Mouse (Mus musculus): ENCODE measurements at regions not wholly inside any gene's neighbourhood (a gene's known extent, or its start where the extent isn't known, plus 50 kb on each side); places are given as distances from the start of the nearest gene placed in this dataset.

DNA sequence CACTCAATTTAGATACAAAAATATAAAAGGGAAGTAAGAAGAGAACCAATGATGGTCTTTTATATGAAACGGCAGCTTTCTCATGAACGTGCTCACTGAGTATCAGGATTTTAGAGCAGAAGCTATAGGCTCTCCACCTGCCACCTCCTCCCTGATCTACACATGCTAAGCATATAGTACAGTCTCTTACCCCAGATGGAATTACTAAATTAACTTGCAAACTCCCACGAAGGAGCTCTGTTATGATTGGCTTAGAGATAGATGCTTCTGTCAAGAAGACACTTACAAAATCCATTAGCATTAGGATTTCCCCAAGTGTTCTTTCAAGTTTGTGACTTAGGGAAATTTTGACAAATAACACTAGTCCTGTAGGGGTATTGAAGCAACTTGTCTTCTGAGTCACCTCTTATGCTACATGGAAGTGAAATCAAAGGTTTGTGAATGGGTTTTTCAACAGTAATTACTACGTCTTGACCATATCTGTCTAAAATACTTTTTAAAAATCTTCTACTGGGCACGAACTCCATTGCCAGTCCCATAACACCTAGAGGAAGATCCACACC is 60.6 kb downstream of the Crygs start:
- no peak for DNase-seq

DNA sequence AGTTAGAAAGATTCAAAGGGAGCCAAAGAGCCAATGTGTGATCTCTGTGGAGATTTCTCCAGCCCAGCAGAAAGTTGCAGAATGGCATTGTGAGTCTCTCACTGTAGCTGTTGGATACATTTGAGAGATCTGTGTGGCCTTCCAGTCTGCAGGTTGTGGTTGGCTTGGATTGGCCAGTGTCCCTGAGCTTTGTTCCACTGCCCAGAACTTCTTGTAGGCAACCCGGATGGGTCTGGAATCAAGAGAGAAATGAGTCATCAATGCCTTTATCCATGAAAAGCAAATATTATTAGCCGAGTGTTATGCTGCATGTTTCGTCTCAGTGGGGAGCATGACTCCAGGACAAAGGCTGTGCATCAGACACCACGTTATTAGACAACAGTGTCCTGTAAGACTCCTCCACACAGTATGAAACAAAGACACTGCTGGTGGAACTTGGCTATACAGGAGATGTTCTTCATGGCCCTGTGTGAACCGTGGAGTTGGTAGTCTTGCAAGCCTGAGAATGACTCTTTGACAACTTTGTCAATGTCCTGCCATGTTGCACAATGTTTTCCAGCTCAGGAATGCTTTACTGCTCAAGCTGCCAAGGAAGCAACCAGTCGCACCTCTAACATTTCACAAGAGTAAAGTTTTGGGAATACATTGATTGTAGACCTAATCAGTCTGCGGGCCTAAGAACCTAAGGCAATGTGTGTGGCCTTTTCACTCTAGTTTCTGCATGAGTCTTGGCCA is 67.1 kb downstream of the Crygs start:
- peak; percentile 57 for DNase-seq

DNA sequence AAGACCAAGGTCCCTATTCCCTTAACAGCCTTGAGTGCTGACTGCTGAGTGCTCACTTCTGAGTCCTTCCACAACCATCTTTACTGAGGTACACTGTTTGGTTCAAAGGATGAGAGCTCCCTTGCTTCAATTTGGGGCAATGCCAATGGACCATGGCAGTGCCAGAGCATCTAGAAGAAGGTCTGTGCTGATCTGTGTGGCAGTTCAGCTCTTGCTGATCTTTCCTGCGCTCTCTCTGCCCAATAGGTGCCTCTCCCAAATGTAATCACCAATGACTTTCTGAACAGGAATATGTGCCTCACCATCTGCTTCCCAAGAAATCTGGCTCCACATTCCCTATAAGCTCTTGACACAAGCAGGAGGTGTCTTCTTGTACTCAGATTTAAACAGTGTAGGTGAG is 67.9 kb downstream of the Crygs start:
- DNase-seq, result peak; percentile 59

DNA sequence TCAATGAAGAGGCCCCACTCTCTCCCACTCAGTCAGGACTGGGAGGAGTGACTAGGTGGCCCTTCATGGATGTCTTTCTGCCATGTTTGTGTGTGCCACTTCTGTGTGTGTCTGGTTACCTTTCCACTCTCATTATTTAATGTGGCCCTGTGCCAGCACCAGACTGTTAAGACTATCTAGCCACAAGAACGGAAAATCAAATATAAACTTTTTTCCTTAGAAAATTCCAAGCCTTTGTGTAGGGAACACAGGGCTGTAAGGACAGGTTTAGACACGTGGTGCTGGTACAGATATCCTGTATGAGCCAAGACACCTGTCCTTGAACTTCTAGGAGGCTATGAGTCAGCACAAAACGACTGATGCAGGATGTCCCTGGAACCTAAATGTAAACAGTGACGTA is 69.9 kb downstream of the Crygs start:
- no peak for DNase-seq

DNA sequence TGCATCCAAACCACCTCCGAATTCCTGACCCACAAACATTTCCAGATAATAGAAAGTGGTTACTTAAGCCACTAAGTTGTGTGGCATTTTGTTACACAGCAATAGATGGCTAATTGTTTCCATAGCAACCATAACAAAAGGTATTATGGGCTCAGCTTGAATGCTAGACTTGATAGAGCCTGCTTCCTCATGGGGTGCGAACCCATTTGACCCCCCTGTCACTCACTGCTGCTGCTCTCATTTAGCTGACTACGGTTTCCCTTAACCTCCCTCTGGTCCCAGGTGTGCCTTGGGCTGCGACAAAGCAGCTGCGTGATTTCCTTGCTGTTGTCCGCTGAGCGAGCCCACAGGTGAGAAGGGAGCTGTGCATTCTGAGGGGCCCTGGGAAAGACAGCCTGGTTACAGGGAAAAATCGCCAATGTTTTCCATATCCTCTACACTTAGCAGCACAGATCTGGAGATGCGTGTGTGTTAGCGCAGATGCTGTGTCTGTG is 76.8 kb downstream of the Crygs start:
- DNase-seq, result no peak

DNA sequence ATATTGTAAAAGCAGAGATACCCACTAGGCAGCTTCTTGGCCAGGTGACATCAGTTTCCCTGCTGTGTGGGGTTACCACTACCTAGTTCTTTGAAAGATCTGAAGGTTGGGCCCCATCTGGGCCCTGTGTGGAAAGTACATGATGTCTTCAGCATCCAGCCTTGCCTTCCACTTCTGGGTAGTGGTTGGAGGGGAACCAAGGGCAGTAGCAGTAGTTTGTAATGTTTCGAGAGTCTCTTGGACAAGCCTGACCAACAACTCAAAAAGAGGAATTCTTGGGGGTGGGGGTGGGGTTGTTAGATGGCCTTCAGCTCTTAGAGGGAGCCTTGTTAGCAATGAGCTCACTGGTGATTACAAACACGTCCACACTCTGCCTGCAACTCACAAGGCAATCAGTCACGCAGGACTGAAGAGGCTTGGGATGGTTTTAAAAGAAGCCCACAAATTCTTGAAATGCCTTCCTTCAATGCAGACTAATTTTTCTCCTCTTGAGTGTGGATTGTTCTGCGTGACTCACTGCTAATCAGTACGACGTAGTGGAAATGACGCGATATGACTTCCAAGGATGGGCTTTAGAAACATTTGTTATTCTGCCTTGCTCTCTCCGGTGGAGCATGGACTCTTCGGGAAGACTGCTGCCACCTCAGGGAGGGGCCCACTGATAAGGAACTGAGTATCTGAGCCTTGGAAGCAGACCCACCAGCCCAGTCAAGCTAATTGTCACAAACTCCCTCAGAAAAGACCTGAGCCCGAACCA is 76.9 kb upstream of the Dgkg start:
- no peak for DNase-seq

DNA sequence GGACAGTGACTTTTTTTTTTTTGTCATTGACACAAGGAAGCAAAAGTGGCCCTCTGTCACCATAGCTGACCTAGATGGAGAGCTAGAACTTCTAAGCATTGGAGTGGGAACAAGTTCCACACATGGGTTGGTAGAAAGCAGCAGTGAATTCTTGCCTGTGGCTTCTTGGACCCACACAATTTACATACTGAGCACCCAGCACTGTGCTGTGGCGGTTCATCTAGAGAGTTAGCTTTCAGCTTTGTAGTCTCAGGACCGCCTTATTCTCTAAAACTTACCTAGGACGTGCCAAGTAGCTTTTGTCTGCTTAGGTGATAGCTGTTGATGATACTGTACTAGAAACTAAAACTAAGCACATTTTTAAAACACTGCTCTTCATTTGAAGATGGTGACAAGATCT is 72.1 kb upstream of the Dgkg start:
- no peak for DNase-seq

DNA sequence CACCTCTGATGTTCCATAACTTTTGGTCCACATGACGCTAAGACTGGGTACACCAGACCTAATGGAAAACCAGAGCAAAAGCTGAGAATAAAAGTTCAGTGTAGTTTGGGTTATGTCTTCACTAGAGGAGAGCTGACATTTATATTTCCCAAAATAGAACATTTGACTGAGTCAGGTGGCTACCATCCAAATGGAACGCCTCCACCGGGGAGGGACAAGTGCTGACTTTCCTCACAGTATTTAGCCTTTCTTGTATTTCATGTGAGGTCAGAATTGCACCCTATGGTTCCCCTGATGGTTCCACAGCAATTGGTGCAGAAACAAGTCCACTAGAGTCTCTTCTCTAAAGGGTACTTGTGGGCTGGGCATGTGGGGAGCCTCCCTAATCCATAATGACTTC is 68.2 kb upstream of the Dgkg start:
- DNase-seq, result peak; percentile 50

DNA sequence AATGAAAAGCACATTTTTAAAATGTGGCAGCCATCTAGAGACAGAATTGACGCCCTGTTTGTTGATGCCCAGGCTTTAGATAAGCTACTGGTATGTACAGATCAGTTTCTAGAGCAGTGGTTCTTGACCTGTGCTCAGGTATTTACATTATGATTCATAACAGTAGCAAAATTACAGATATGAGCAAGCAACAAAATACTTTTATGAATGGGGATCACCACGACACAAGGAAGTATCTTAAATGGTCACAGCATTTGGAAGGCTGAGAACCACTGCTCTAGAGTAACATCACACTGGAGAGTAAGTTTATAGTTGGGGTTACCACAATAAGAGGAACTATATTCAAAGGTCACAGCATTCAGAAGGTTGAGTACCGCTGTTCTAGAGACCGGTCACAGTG is 66.3 kb upstream of the Dgkg start:
- no peak for DNase-seq

DNA sequence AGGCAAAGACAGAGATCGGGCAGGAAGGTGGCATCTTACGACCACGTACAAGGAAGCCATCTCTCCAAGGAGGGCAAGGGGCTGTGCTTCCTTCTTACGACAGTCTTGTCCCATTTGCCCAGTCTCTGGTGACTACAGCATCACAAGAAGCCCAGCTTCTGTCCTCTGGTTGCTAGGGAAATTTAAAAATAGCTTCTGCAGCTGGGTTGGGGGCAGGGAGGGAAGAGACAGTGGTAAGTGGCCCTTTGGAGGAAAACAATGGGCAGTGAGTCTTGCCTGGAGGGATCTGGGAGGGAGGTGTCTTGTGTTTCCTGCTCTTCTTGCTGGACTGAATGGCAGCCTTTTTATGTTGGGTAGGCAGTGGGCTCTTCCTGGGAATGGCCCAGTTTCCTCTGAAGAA is 62.8 kb upstream of the Dgkg start:
- DNase-seq, result no peak

DNA sequence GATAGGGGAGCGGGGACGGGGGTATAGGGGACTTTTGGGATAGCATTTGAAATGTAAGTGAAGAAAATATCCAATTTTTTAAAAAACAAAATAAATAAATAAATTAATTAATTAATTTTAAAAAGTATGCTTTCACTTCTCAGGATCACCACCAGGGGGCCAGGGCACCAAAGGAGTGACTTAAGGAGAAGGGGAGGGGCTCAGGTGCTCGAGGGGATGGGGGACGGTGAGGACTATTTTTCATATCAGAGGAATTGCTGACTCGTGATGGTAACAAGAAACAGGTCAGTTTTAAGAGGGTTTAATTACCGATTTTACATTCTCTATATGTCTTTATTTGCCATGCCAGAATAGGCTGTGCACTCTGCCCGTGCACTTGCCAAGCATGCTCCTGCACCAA is 62.3 kb upstream of the Dgkg start:
- no peak for DNase-seq

DNA sequence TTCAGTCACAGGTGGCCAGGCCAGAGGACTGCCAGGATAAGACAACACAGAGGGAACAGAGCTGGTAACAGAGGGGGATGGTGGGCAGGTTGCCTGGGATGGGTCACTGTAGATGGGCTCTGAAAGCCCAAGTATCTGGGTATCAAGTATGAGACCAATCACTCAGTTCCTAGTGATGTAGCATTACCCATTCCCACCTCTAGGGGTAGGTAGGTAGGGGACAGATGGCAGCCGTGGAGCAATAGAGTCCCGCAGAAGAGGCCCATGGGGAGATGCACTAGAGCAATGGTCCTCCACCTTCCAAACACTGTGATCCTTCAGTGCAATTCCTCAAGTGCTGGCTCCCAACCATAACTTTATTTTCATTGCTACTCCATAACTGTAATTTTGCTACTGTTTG is 60.4 kb upstream of the Dgkg start:
- no peak for DNase-seq

DNA sequence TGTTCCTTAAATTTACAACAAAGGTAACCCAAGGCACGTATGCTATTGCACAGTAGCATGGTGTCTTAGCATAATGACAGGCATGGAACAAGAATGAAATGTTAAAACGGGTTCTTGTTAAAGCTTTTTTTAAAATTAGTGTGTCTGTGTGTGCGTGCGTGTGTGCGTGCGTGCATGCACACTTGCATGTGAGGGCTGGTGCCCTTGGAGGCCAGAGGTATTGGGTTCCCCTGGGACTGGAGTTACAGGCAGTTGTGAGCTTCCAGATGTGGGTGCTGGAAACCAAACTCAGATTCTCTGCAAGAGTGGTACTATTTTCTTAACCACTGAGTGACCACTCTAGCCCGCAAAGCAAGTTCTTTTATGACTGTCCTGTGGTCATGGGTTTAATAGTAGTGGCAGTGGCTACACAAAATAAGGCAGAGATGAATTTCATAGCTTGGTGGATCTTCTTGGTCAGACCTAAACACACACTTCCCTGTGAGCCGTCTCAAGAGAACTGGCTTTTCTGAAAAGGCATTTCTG is 59.3 kb upstream of the Dgkg start:
- DNase-seq, result no peak

DNA sequence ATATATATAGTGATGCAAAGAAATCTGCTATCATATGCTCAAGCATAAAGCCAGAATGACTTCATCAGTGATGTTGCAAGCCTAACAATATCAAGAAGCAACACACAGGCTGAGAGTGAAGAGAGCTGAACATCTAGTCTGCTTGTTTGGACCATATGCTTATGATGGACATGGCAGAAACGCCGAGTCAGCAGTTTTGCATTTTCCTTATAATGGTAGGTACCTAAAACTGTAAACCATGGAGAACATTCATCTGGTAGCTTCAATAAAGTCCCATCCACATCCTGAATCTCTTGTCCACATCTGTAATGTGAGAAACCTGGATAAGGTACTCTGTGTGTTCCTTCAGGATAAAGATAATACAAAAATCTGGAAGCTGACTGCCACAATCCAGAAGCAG is 57.3 kb upstream of the Dgkg start:
- DNase-seq, result no peak

DNA sequence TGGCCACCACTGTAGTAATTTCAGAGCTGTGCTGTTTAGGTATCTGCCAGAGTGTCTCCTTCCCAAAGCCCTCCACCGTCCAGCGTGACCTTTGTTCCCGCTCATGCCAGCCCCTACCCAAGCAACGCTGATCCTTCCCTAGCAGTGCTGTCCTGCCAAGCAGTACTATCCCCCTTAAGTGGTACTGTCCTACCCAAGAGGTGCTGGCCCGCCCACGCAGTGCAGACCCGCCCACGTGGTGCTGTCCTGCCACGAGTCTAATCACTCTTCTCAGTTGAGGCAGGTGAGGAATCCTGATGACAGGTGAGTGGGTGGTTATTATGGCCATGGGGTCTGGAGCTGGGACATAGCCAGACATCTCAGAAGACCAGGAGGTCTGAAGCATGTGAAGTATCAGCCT is 51.7 kb upstream of the Dgkg start:
- DNase-seq, result no peak

All from cerebellum, adult 8-10 months (tissue).